Mouse (Mus musculus) hindbrain, postnatal 0 days (tissue): ENCODE measurements around the gene Synpr. TPM values are rescaled to one million over a fixed set of nuclear protein-coding genes. Genes with fewer than 3 reads are reported as not detected.

Experiments used
- ATAC-seq: fragments of 200-750 bp; cut with Nextera tagmentation; 2 replicates; pipeline ENCODE4 v1.8.0; 2017; ENCODE audit warnings: mild to moderate bottlenecking, moderate TSS enrichment, moderate library complexity
- DNase-seq: peaks from one replicate; pipeline ENCODE4 v3.0.0-alpha.2; 2015; ENCODE audit warnings: low spot score
- H3K27ac ChIP-seq: fragments of 300-500 bp; sonication (generic); 2 replicates; pipeline ENCODE4 v1.5.1; 2014; ENCODE audit warnings: mild to moderate bottlenecking
- H3K27me3 ChIP-seq: fragments of 300-500 bp; sonication (generic); 2 replicates; pipeline ENCODE4 v1.6.1; 2014; ENCODE audit warnings: low read length, mixed read lengths; ENCODE audit not compliant: insufficient read depth
- H3K36me3 ChIP-seq: fragments of 300-500 bp; sonication (generic); 2 replicates; pipeline ENCODE4 v1.6.1; 2014; ENCODE audit warnings: low read length, mixed read lengths; ENCODE audit not compliant: insufficient read depth
- H3K4me1 ChIP-seq: fragments of 300-500 bp; sonication (generic); 2 replicates; pipeline ENCODE4 v1.6.1; 2014; ENCODE audit warnings: antibody characterized with exemption, low read length, mixed read lengths; ENCODE audit not compliant: insufficient read depth
- H3K4me2 ChIP-seq: fragments of 300-500 bp; sonication (generic); 2 replicates; pipeline ENCODE4 v1.6.1; 2014; ENCODE audit warnings: low read depth, mild to moderate bottlenecking, low read length, moderate library complexity, mixed read lengths
- H3K4me3 ChIP-seq: fragments of 300-500 bp; sonication (generic); 2 replicates; pipeline ENCODE4 v1.5.1; 2014; ENCODE audit warnings: low read length
- H3K9ac ChIP-seq: fragments of 300-500 bp; sonication (generic); replicated peaks from 2 replicates; pipeline ENCODE4 v1.6.1; 2014; ENCODE audit warnings: mild to moderate bottlenecking, low read length, moderate library complexity, mixed read lengths
- H3K9me3 ChIP-seq: fragments of 300-500 bp; sonication (generic); 2 replicates; pipeline ENCODE4 v1.6.1; 2016; ENCODE audit warnings: low read length, mixed read lengths
- CTCF ChIP-seq: IDR thresholded peaks from 2 replicates; pipeline ENCODE4 v1.5.1; 2016; ENCODE audit warnings: antibody characterized with exemption, control low read depth, low read depth
- WGBS: fragments of 180-500 bp; shearing (Covaris S2); extraction: QIAGEN DNeasy Blood & Tissue Kit; methylation state at CpG from one replicate; pipeline ENCODE4 v1.1.7; 2014; 5-methylcytosine and 5-hydroxymethylcytosine counted together
- polyA plus RNA-seq: library from polyadenylated mRNA; unstranded; fragments of >200 nt; fragmentation: Nextera tagmentation; extraction: Ambion mirVana; gene quantifications from 2 replicates; pipeline ENCODE4 v1.2.1, GENCODE M21; 2015
- total RNA-seq: library from RNA; depleted of rRNA; stranded (reverse); fragments of >200 nt; gene quantifications from 2 replicates; pipeline ENCODE4 v1.2.3, GENCODE M21; 2014

The Synpr gene
- total and polyA plus RNA-seq, 2 experiments from 2014 or later, result 58.2 to 59.9 TPM

DNA sequence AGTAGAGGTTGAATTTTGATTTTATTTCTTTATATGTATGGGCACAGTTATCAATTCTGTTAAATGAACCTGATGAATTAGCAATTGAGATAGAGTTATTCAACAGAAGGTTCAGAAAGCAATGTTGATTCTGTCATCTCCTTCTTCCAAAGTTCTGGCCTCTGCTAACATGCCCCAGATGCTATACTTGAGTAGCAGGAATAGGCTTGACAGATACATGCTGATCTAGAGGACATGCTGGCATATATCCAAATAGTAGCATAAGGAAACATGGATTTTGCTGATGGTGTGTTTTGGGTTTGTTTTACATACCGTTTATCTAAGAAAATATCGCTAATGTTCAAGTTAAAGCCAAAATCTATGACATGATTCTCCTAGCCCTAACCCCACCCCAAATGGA lies 273.5 kb downstream of the Synpr start:
- 85% methylated on average over 2 of the region's 2 CpGs for WGBS
- no peaks in the 10 kb centered on the region for H3K9me3 ChIP-seq
- DNase-seq, result no peak
- H3K27ac ChIP-seq, result no peak overlapping the region
- no peaks in the 10 kb centered on the region for H3K4me1 ChIP-seq
- H3K9ac ChIP-seq, result no peak overlapping the region
- no peak for TF ChIP-seq CTCF
- H3K4me3 ChIP-seq, result no peak overlapping the region
- no peaks in the 10 kb centered on the region for H3K36me3 ChIP-seq
- H3K27me3 ChIP-seq, result no peaks in the 10 kb centered on the region
- no peak for ATAC-seq
- H3K4me2 ChIP-seq, result no peak overlapping the region

DNA sequence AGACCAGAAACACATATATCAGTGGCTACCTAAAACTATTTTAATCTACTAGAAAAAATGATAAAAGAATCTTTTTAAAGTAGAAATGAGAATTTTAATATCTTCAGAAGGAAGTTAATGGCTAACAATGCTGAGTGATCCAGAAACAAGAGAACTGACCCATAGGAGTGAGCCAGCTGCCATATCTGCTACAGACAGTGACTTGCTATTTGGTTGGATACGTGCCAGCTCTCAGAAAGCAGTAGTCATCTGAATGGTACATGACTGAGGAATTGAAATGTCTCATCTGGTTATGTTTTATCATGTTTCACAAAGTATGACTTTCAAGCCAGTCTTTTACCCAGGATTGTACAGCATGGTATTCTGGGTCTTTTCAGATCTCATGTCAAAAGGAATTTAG lies 282.7 kb downstream of the Synpr start:
- Histone ChIP-seq H3K4me1 (no peaks in the 10 kb centered on the region), H3K27ac (no peak overlapping the region), H3K36me3 (no peaks in the 10 kb centered on the region), H3K27me3 (no peaks in the 10 kb centered on the region), H3K9me3 (no peaks in the 10 kb centered on the region), H3K4me2 (no peak overlapping the region), H3K4me3 (no peak overlapping the region), H3K9ac (no peak overlapping the region)
- ATAC-seq (no peak), DNase-seq (peak; percentile 43)
- TF ChIP-seq CTCF, result no peak
- 61% methylated on average over 1 of the region's 1 CpGs for whole genome bisulfite sequencing

DNA sequence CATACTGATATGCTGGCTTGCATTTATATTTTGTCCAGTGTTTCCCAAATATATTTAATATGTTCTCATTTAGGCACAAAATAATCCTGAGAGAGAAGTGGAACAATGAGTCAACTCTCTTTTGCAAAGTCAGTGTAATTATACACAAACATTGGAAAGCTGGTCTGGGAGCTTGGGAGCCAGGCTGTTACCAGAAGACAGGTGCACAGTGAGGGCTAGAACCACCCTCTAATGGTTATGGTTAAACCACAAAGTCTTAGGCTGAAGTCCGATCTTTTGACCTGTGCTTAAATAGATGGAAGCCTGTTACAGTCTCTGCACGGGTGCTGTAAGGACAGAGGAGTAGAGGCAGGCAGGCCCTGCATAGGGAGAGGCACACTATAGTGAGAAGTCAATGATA lies 283.4 kb downstream of the Synpr start:
- no peaks in the 10 kb centered on the region for H3K36me3 ChIP-seq
- no peaks in the 10 kb centered on the region for H3K4me1 ChIP-seq
- H3K27ac ChIP-seq, result no peak overlapping the region
- H3K4me3 ChIP-seq, result no peak overlapping the region
- H3K4me2 ChIP-seq, result no peak overlapping the region
- H3K9ac ChIP-seq, result no peak overlapping the region
- no peaks in the 10 kb centered on the region for H3K27me3 ChIP-seq
- ATAC-seq, result no peak
- H3K9me3 ChIP-seq, result no peaks in the 10 kb centered on the region
- DNase-seq, result no peak
- WGBS, result 85% methylated on average over 2 of the region's 2 CpGs
- no peak for TF ChIP-seq CTCF

DNA sequence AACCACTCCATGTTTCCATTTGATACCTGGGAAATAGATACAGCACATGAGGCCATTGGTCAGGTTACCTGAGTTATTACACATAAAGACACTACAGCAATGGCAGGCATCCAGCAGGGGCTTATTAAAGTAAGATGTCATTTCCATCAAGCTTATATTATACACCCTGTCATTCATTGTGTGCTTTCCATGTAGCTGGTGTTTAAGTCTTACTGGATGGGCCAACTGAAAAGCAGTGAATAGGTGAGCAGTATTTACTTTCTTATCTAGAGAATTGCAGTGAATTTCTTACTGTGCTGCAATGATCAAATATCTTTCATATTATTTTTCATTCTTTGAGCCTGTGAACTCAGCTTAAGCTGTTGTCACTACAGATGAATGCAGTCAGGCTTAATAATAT lies 287.4 kb downstream of the Synpr start:
- no peaks in the 10 kb centered on the region for H3K9me3 ChIP-seq
- no peak overlapping the region for H3K4me2 ChIP-seq
- H3K4me3 ChIP-seq, result no peak overlapping the region
- H3K9ac ChIP-seq, result no peak overlapping the region
- TF ChIP-seq CTCF, result no peak
- H3K27me3 ChIP-seq, result no peaks in the 10 kb centered on the region
- no peaks in the 10 kb centered on the region for H3K4me1 ChIP-seq
- no peaks in the 10 kb centered on the region for H3K36me3 ChIP-seq
- ATAC-seq (no peak), DNase-seq (no peak)
- H3K27ac ChIP-seq, result no peak overlapping the region

DNA sequence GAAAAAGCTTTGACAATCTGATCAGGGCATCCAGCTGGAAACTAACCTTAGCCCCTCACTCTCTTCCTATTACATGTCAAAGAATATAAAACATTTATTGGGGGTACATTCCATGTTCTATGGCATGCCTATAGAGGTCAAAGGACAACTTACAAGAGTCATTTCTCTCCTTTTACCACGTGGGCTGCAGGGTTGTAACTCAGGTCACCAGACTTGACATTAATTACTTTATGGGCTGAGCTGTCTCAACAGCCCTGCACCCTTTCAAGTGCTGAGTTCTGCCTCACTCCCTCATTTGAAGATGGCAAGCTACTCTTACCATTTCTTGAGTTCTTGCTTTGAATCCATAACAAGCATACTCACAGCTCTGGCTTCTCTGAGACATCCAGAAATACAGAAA lies 287.9 kb downstream of the Synpr start:
- no peak for ATAC-seq
- H3K36me3 ChIP-seq, result no peaks in the 10 kb centered on the region
- H3K27ac ChIP-seq, result no peak overlapping the region
- H3K4me3 ChIP-seq, result no peak overlapping the region
- 32% methylated on average over 1 of the region's 1 CpGs for WGBS
- no peak for TF ChIP-seq CTCF
- H3K4me2 ChIP-seq, result no peak overlapping the region
- DNase-seq, result no peak
- H3K9me3 ChIP-seq, result no peaks in the 10 kb centered on the region
- no peak overlapping the region for H3K9ac ChIP-seq
- H3K4me1 ChIP-seq, result no peaks in the 10 kb centered on the region
- no peaks in the 10 kb centered on the region for H3K27me3 ChIP-seq

DNA sequence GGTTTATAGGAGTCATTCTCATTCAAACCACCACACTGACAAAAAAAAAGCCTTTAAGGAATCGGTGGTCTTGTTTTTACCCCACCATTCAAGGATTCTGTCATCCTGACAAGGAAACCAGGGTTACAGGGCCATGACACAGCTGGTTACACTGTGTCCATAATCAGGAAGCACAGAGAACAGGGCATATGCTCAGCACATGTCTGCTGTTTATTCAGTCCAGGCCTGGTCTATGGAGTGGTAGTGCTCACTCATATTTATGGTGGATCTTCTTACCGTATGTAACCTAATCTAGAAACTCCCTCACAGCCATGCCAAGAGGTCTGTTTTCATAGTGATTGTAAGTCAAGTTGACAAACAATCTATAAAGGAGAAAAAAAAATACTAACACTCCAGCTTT lies 293.5 kb downstream of the Synpr start:
- H3K9ac ChIP-seq, result no peak overlapping the region
- H3K4me2 ChIP-seq, result no peak overlapping the region
- no peaks in the 10 kb centered on the region for H3K4me1 ChIP-seq
- DNase-seq (no peak), ATAC-seq (no peak)
- H3K9me3 ChIP-seq, result no peaks in the 10 kb centered on the region
- no peaks in the 10 kb centered on the region for H3K27me3 ChIP-seq
- no peaks in the 10 kb centered on the region for H3K36me3 ChIP-seq
- WGBS, result 89% methylated on average over 2 of the region's 2 CpGs
- no peak for TF ChIP-seq CTCF
- no peak overlapping the region for H3K4me3 ChIP-seq
- no peak overlapping the region for H3K27ac ChIP-seq

DNA sequence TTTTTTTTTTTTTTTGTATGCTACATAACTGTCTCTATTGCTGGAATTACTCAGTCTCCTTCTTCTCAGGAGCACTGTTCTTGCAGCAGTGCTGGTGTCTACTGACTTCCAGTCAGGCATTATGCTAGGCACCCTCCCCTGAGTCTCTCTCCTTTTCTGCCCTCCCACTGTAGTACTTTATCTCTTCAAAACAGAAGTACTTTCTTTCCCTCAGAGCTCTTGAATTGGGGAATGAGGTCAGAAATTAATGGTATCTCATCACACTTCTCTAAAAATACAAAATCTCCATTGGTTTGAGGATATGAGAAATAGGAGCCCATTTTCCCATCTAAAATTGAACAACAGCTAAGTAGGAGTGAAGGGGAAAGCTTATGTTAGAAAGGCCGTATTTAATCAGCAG lies 294.2 kb downstream of the Synpr start:
- H3K36me3 ChIP-seq, result no peaks in the 10 kb centered on the region
- TF ChIP-seq CTCF, result no peak
- DNase-seq (no peak), ATAC-seq (no peak)
- H3K4me1 ChIP-seq, result no peaks in the 10 kb centered on the region
- 78% methylated on average over 1 of the region's 1 CpGs for WGBS
- H3K27ac ChIP-seq, result no peak overlapping the region
- H3K9me3 ChIP-seq, result no peaks in the 10 kb centered on the region
- H3K4me2 ChIP-seq, result no peak overlapping the region
- no peak overlapping the region for H3K9ac ChIP-seq
- no peaks in the 10 kb centered on the region for H3K27me3 ChIP-seq
- H3K4me3 ChIP-seq, result no peak overlapping the region
